ENCODE assay signal across 10 mouse cellular contexts in the genomic region with DNA sequence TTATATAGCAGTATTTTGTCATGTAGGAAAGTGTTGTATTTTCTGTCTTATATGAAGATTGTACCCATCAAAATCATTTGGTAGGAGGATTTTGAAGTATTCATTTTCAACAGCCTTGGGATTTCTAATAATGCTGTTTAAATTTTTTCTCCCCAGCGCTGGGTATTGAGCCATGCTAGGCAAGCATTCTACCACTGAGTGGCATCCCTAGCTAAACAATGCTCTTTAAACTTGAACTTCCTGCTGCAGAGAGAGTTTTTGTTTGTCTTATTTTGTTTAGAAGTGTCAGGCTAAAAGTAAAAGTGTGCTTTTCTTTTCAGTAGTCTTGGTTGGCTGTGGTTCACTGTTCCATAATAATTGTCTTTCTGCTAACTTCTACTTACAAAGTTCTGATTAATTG. TPM values are rescaled to one million over a fixed set of nuclear protein-coding genes. Genes with fewer than 3 reads are reported as not detected.
DNase-seq lines count a peak whose midpoint lies in the region; ATAC-seq lines count a peak whose summit lies in the region.
"Had no signal": no experiment of that assay in that cellular context is flagged by ENCODE, and none has a peak within 500 bp of the region (broad histone marks: within the 10 kb centered on the region; RNA-seq: fewer than 3 reads in every experiment).

No protein-coding gene starts in this region.

- no peaks in the 10 kb centered on the region for H3K36me3 ChIP-seq in liver, embryonic 13.5 days

- H3K9ac ChIP-seq in liver, embryonic 13.5 days: no peak overlapping the region

- no peak overlapping the region for H3K27ac ChIP-seq in liver, embryonic 13.5 days

- no peaks in the 10 kb centered on the region for H3K27me3 ChIP-seq in liver, embryonic 13.5 days

- WGBS in liver, embryonic 13.5 days (ENCODE audit: insufficient replicate concordance): 29% methylated on average over 1 of the region's 1 CpGs

- peak overlapping the region; percentile 28 for H3K4me3 ChIP-seq in liver, embryonic 13.5 days (replicated peaks)

- no peak for ATAC-seq in liver, embryonic 13.5 days (ENCODE audit: low read depth)

- DNase-seq in embryo, embryonic 10.5 days (ENCODE audit: low spot score): peak; percentile 2
- DNase-seq in embryo, embryonic 9.5 days (ENCODE audit: extremely low spot score): no peak
- DNase-seq in thymus, postnatal 0 days (ENCODE audit: low spot score): peak; percentile 14
- DNase-seq in thymus, adult 18-20 months: no peak
- DNase-seq in liver, embryonic 13.5 days: no peak
- no peak for DNase-seq in ovary, postnatal 10 days (ENCODE audit: low spot score)
- DNase-seq in spleen, adult 18-20 months: no peak
- DNase-seq in cerebellum, adult 9-11 months: no peak
- DNase-seq: B cell, adult 2 months; thymus, adult 2 months had no signal

- no peaks in the 10 kb centered on the region for H3K9me3 ChIP-seq in liver, embryonic 13.5 days (replicated peaks)

- peak overlapping the region; percentile 36 for H3K4me2 ChIP-seq in liver, embryonic 13.5 days

- peaks cover 12% of the 10 kb centered on the region for H3K4me1 ChIP-seq in liver, embryonic 13.5 days (replicated peaks)

RNA-seq across cellular contexts. Expression of gene Rp2, which starts 1.8 kb away (rescaled TPM):
- 14.2 and 15.1 TPM in 2 replicates for polyA plus RNA-seq in thymus, postnatal 0 days (2015; fragmentation: Nextera tagmentation; extraction: Ambion mirVana)
- polyA plus RNA-seq in liver, embryonic 13.5 days (2015; fragmentation: Nextera tagmentation; extraction: Ambion mirVana): 10.2 and 13.1 TPM in 2 replicates

RNA-seq across cellular contexts. Expression of gene Jade3, which starts 59.5 kb away (rescaled TPM):
- polyA plus RNA-seq in thymus, postnatal 0 days (2015; fragmentation: Nextera tagmentation; extraction: Ambion mirVana): 5.5 and 6.3 TPM in 2 replicates
- polyA plus RNA-seq in liver, embryonic 13.5 days (2015; fragmentation: Nextera tagmentation; extraction: Ambion mirVana): 6.0 and 8.4 TPM in 2 replicates

Comparison
In these comparisons a context has a peak if more than half of its experiments do, and no peak if none do; other contexts are left out.
1. DNase-seq: peak in embryo, embryonic 10.5 days (single experiment) and thymus, postnatal 0 days (single experiment); none in embryo, embryonic 9.5 days (single experiment), thymus, adult 18-20 months (0 of 2), liver, embryonic 13.5 days (single experiment), ovary, postnatal 10 days (single experiment), spleen, adult 18-20 months (0 of 2) and cerebellum, adult 9-11 months (single experiment).